Comparison of ENCODE assay signal across 9 mouse cellular contexts in genomic region chr4:135922190-135922589, GRCm38 (mm10). TPM values are rescaled to one million over a fixed set of nuclear protein-coding genes. Genes with fewer than 3 reads are reported as not detected.
A peak's percentile ranks its signal among the peaks of the same experiment; 100 is the strongest.
DNase-seq lines count a peak whose midpoint lies in the region; ATAC-seq lines count a peak whose summit lies in the region.
"Had no signal": no experiment of that assay in that cellular context is flagged by ENCODE, and none has a peak within 500 bp of the region (broad histone marks: within the 10 kb centered on the region; RNA-seq: fewer than 3 reads in every experiment).

No protein-coding gene starts in this region.

- no peak for DNase-seq in heart, postnatal 10 days
- no peak for DNase-seq in urinary bladder, postnatal 10 days (ENCODE audit: low spot score)
- no peak for DNase-seq in embryo, embryonic 10.5 days (ENCODE audit: low spot score)
- DNase-seq in left cerebral cortex, adult 8-10 months (ENCODE audit: low spot score in 2 of 2), result no peak
- DNase-seq: thymus, postnatal 4 days had no signal

- H3K4me3 ChIP-seq in heart, embryonic 16.5 days (ENCODE audit: low read length), result no peak overlapping the region; the same call in 1 of the 2 replicates
- peak overlapping the region; percentile 80; the same call in 1 of the 2 replicates for H3K4me3 ChIP-seq in embryonic facial prominence, embryonic 12.5 days
- no peak overlapping the region for H3K4me3 ChIP-seq in hindbrain, embryonic 16.5 days (ENCODE audit: low read length)
- peak overlapping the region; percentile 77 for H3K4me3 ChIP-seq in midbrain, embryonic 13.5 days (replicated peaks)

- 75% methylated on average over 1 of the region's 1 CpGs for whole genome bisulfite sequencing in heart, embryonic 16.5 days
- WGBS in embryonic facial prominence, embryonic 12.5 days, result 60% methylated on average over 1 of the region's 1 CpGs
- 95% methylated on average over 1 of the region's 1 CpGs for WGBS in hindbrain, embryonic 16.5 days
- 90% methylated on average over 1 of the region's 1 CpGs for WGBS in midbrain, embryonic 13.5 days

- peak overlapping the region; percentile 80; the same call in 1 of the 2 replicates for H3K9ac ChIP-seq in heart, embryonic 16.5 days (ENCODE audit: low read length)
- no peak overlapping the region for H3K9ac ChIP-seq in embryonic facial prominence, embryonic 12.5 days
- no peak overlapping the region for H3K9ac ChIP-seq in hindbrain, embryonic 16.5 days (ENCODE audit: low read depth, low read length)
- peak overlapping the region; percentile 86; the same call in 1 of the 2 replicates for H3K9ac ChIP-seq in midbrain, embryonic 13.5 days (replicated peaks)

- intact Hi-C loops in heart, postnatal 10 days (cut with DNase I), result loop anchor here (5.0 kb wide), 1 partner anchor 120 kb away; no protein-coding TSS in a partner anchor

- H3K4me2 ChIP-seq in heart, embryonic 16.5 days (ENCODE audit: low read depth, low read length), result peak overlapping the region; percentile 94; the same call in 1 of the 2 replicates
- peak overlapping the region; percentile 80 for H3K4me2 ChIP-seq in embryonic facial prominence, embryonic 12.5 days (replicated peaks)
- peak overlapping the region; percentile 83 for H3K4me2 ChIP-seq in hindbrain, embryonic 16.5 days (ENCODE audit: low read length)
- H3K4me2 ChIP-seq in midbrain, embryonic 13.5 days (replicated peaks), result peak overlapping the region; percentile 87

- peaks cover 11% of the 10 kb centered on the region for H3K4me1 ChIP-seq in heart, embryonic 16.5 days (ENCODE audit: control insufficient read depth, insufficient read depth, low read length)
- H3K4me1 ChIP-seq in embryonic facial prominence, embryonic 12.5 days, result peaks cover 8% of the 10 kb centered on the region
- H3K4me1 ChIP-seq in hindbrain, embryonic 16.5 days (ENCODE audit: control insufficient read depth, insufficient read depth, low read depth, low read length), result peaks cover 7% of the 10 kb centered on the region
- peaks cover 19% of the 10 kb centered on the region for H3K4me1 ChIP-seq in midbrain, embryonic 13.5 days (replicated peaks)

- peaks cover 8% of the 10 kb centered on the region; the same call in 1 of the 2 replicates for H3K36me3 ChIP-seq in heart, embryonic 16.5 days (ENCODE audit: control insufficient read depth, insufficient read depth)
- peaks cover 21% of the 10 kb centered on the region for H3K36me3 ChIP-seq in embryonic facial prominence, embryonic 12.5 days
- H3K36me3 ChIP-seq in hindbrain, embryonic 16.5 days (ENCODE audit: control insufficient read depth, insufficient read depth, low read length), result peaks cover 8% of the 10 kb centered on the region; the same call in 1 of the 2 replicates
- peaks cover 31% of the 10 kb centered on the region for H3K36me3 ChIP-seq in midbrain, embryonic 13.5 days

- no peaks in the 10 kb centered on the region for H3K27me3 ChIP-seq in heart, embryonic 16.5 days (ENCODE audit: control insufficient read depth, insufficient read depth, low read length)
- H3K27me3 ChIP-seq in embryonic facial prominence, embryonic 12.5 days, result no peaks in the 10 kb centered on the region
- no peaks in the 10 kb centered on the region for H3K27me3 ChIP-seq in hindbrain, embryonic 16.5 days (replicated peaks; ENCODE audit: control insufficient read depth, insufficient read depth, low read length)
- H3K27me3 ChIP-seq in midbrain, embryonic 13.5 days, result no peaks in the 10 kb centered on the region

- 0 out of 2 replicates have a peak, but pooled peaks cover 3% of the 10 kb centered on the region for H3K9me3 ChIP-seq in heart, embryonic 16.5 days (replicated peaks; ENCODE audit: control insufficient read depth, low read length)
- H3K9me3 ChIP-seq in embryonic facial prominence, embryonic 12.5 days, result no peaks in the 10 kb centered on the region
- H3K9me3 ChIP-seq in hindbrain, embryonic 16.5 days (ENCODE audit: control insufficient read depth, low read length), result no peaks in the 10 kb centered on the region
- H3K9me3 ChIP-seq in midbrain, embryonic 13.5 days, result no peaks in the 10 kb centered on the region

- no peak overlapping the region for H3K27ac ChIP-seq in heart, embryonic 16.5 days (ENCODE audit: low read length)
- no peak overlapping the region for H3K27ac ChIP-seq in embryonic facial prominence, embryonic 12.5 days
- H3K27ac ChIP-seq in hindbrain, embryonic 16.5 days (ENCODE audit: low read depth, low read length), result no peak overlapping the region
- H3K27ac ChIP-seq in midbrain, embryonic 13.5 days, result no peak overlapping the region

- no peak for ATAC-seq in heart, embryonic 16.5 days (replicated peaks; ENCODE audit: extremely low read depth, insufficient read depth, low FRiP score)
- no peak for ATAC-seq in embryonic facial prominence, embryonic 12.5 days (ENCODE audit: insufficient number of reproducible peaks, insufficient read depth, low FRiP score, low TSS enrichment)
- ATAC-seq in hindbrain, embryonic 16.5 days, result no peak
- no peak for ATAC-seq in midbrain, embryonic 13.5 days

RNA-seq across cellular contexts. Expression of gene Fuca1, which starts 1.7 kb away (rescaled TPM):
- 50.7 and 52.8 TPM in 2 replicates for polyA plus RNA-seq in heart, embryonic 16.5 days (2015; fragmentation: Nextera tagmentation; extraction: Ambion mirVana)
- 10 to 100 TPM; 43.2 to 44.5 TPM for total RNA-seq in heart, postnatal 10 days (2021)
- polyA plus RNA-seq in embryonic facial prominence, embryonic 12.5 days (2016; fragmentation: Nextera tagmentation; extraction: Ambion mirVana), result 51.6 and 59.7 TPM in 2 replicates
- polyA plus RNA-seq in hindbrain, embryonic 16.5 days (2015; fragmentation: Nextera tagmentation; extraction: Ambion mirVana), result 74.1 and 78.4 TPM in 2 replicates
- 49.5 and 52.9 TPM in 2 replicates for polyA plus RNA-seq in midbrain, embryonic 13.5 days (2015; fragmentation: Nextera tagmentation; extraction: Ambion mirVana)
- total RNA-seq in left cerebral cortex, adult 8-10 months (2022), result 10 to 100 TPM; 33.5 to 54.6 (median 51.0) TPM

RNA-seq across cellular contexts. Expression of gene Hmgcl, which starts 24.1 kb away (rescaled TPM):
- 94.3 and 99.6 TPM in 2 replicates for polyA plus RNA-seq in heart, embryonic 16.5 days (2015; fragmentation: Nextera tagmentation; extraction: Ambion mirVana)
- total RNA-seq in heart, postnatal 10 days (2021), result 10 to 100 TPM; 66.3 to 67.5 TPM
- polyA plus RNA-seq in embryonic facial prominence, embryonic 12.5 days (2016; fragmentation: Nextera tagmentation; extraction: Ambion mirVana), result 76.3 and 81.5 TPM in 2 replicates
- 64.7 and 66.8 TPM in 2 replicates for polyA plus RNA-seq in hindbrain, embryonic 16.5 days (2015; fragmentation: Nextera tagmentation; extraction: Ambion mirVana)
- polyA plus RNA-seq in midbrain, embryonic 13.5 days (2015; fragmentation: Nextera tagmentation; extraction: Ambion mirVana), result 50.3 and 51.0 TPM in 2 replicates
- total RNA-seq in left cerebral cortex, adult 8-10 months (2022), result 10 to 100 TPM; 35.7 to 39.3 (median 37.6) TPM

RNA-seq across cellular contexts. Expression of gene Cnr2, which starts 27.0 kb away (rescaled TPM):
- polyA plus RNA-seq in heart, embryonic 16.5 days (2015; fragmentation: Nextera tagmentation; extraction: Ambion mirVana), result 0.71 and 0.80 TPM in 2 replicates
- under 1 TPM; 0.77 to 0.94 TPM for total RNA-seq in heart, postnatal 10 days (2021)
- 0.19 and 0.38 TPM in 2 replicates for polyA plus RNA-seq in embryonic facial prominence, embryonic 12.5 days (2016; fragmentation: Nextera tagmentation; extraction: Ambion mirVana)
- 0.09 and 0.10 TPM in 2 replicates for polyA plus RNA-seq in hindbrain, embryonic 16.5 days (2015; fragmentation: Nextera tagmentation; extraction: Ambion mirVana)
- 0.12 and 0.16 TPM in 2 replicates for polyA plus RNA-seq in midbrain, embryonic 13.5 days (2015; fragmentation: Nextera tagmentation; extraction: Ambion mirVana)
- total RNA-seq in left cerebral cortex, adult 8-10 months (2022), result under 1 TPM; 0.13 to 0.74 (median 0.40) TPM

RNA-seq across cellular contexts. Expression of gene Gale, which starts 41.3 kb away (rescaled TPM):
- polyA plus RNA-seq in heart, embryonic 16.5 days (2015; fragmentation: Nextera tagmentation; extraction: Ambion mirVana), result 24.4 and 24.5 TPM in 2 replicates
- 1 to 10 TPM; 5.2 to 5.7 TPM for total RNA-seq in heart, postnatal 10 days (2021)
- polyA plus RNA-seq in embryonic facial prominence, embryonic 12.5 days (2016; fragmentation: Nextera tagmentation; extraction: Ambion mirVana), result 29.1 and 31.2 TPM in 2 replicates
- polyA plus RNA-seq in hindbrain, embryonic 16.5 days (2015; fragmentation: Nextera tagmentation; extraction: Ambion mirVana), result 49.4 and 50.1 TPM in 2 replicates
- polyA plus RNA-seq in midbrain, embryonic 13.5 days (2015; fragmentation: Nextera tagmentation; extraction: Ambion mirVana), result 39.0 and 40.1 TPM in 2 replicates
- 10 to 100 TPM; 21.7 to 26.5 (median 23.4) TPM for total RNA-seq in left cerebral cortex, adult 8-10 months (2022)

RNA-seq across cellular contexts. Expression of gene Pnrc2, which starts 48.5 kb away (rescaled TPM):
- 133 and 149 TPM in 2 replicates for polyA plus RNA-seq in heart, embryonic 16.5 days (2015; fragmentation: Nextera tagmentation; extraction: Ambion mirVana)
- 100 to 1,000 TPM in 1 of 2 experiments, 10 to 100 TPM in 1; 99.4 to 105 TPM for total RNA-seq in heart, postnatal 10 days (2021)
- polyA plus RNA-seq in embryonic facial prominence, embryonic 12.5 days (2016; fragmentation: Nextera tagmentation; extraction: Ambion mirVana), result 177 and 187 TPM in 2 replicates
- 98.2 and 103 TPM in 2 replicates for polyA plus RNA-seq in hindbrain, embryonic 16.5 days (2015; fragmentation: Nextera tagmentation; extraction: Ambion mirVana)
- polyA plus RNA-seq in midbrain, embryonic 13.5 days (2015; fragmentation: Nextera tagmentation; extraction: Ambion mirVana), result 144 TPM in 2 replicates
- 10 to 100 TPM; 39.6 to 49.8 (median 44.9) TPM for total RNA-seq in left cerebral cortex, adult 8-10 months (2022)

Comparison
In these comparisons a context has a peak if more than half of its experiments do, and no peak if none do; other contexts are left out.
1. H3K4me3 ChIP-seq: peak in embryonic facial prominence, embryonic 12.5 days (single experiment) and midbrain, embryonic 13.5 days (single experiment); none in heart, embryonic 16.5 days (single experiment) and hindbrain, embryonic 16.5 days (single experiment).
2. H3K9ac ChIP-seq: peak in heart, embryonic 16.5 days (single experiment) and midbrain, embryonic 13.5 days (single experiment); none in embryonic facial prominence, embryonic 12.5 days (single experiment) and hindbrain, embryonic 16.5 days (single experiment).
3. Peak in every context shown above with its lines, with median percentiles within 50 percentile points of each other: H3K4me2 ChIP-seq.